Mouse (Mus musculus) cortical plate, adult 2 months (tissue): ENCODE data around the gene Csrnp1.

Source experiments
- CTCF ChIP-seq: fragments of 200-500 bp; IDR thresholded peaks from 2 replicates; pipeline ENCODE4 v1.5.1; 2011; ENCODE audit warnings: mild to moderate bottlenecking, control low read depth, low read length; ENCODE audit not compliant: insufficient read depth; ENCODE audit errors: extremely low read depth
- POLR2A ChIP-seq: fragments of 200-500 bp; IDR thresholded peaks from 2 replicates; pipeline ENCODE4 v1.6.1; 2011; ENCODE audit warnings: mild to moderate bottlenecking, low read length, control low read depth; ENCODE audit not compliant: insufficient read depth; ENCODE audit errors: extremely low read depth

DNA sequence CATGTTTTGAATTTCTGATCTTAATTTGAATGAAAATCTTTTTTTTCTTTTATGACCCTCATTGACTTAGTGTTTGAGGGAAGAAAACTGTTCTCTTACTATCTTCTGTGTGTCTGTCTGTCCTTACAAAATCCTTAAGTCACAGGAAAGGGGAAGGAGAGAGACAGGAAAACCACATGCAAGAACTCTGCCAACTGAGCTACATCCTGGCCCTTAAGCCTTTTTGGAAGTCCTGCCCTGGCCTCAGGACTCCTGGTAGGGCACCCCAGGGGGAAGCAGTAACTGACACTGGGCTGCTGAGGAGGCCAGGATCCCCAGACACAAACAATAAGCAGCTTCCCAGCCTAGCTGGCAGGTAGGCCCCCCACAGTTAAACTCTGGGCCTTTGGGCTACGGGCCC, 41.1 kb downstream of the Csrnp1 start:
- TF ChIP-seq CTCF = no peak
- TF ChIP-seq POLR2A = no peak
